Mouse (Mus musculus): ENCODE results near the gene Olfr173.

Gene Olfr173

DNA sequence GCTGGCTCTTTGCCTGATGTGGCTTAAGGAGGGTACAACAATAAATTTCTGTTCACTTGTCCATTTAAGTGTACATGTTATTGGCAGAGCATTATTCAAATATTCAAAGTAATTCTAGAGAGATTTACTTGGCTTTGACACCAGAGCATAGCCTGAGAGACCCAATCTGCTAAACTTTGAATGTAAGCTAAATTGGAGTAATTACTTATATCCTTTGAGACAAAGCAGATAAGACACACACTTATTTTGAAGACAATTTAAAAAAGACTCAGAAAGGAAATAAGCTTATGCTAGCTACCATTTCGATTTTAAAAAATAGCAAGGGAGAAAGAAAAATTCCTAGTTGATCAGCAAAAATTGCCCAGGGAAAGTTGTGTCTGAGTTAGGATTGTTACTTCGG is at the start of gene Olfr173:
TSS of gene Olfr173 (minus strand) at position 101 of the 400 bp plus-strand sequence.
- no peak for DNase-seq (ENCODE audit: low spot score)

DNA sequence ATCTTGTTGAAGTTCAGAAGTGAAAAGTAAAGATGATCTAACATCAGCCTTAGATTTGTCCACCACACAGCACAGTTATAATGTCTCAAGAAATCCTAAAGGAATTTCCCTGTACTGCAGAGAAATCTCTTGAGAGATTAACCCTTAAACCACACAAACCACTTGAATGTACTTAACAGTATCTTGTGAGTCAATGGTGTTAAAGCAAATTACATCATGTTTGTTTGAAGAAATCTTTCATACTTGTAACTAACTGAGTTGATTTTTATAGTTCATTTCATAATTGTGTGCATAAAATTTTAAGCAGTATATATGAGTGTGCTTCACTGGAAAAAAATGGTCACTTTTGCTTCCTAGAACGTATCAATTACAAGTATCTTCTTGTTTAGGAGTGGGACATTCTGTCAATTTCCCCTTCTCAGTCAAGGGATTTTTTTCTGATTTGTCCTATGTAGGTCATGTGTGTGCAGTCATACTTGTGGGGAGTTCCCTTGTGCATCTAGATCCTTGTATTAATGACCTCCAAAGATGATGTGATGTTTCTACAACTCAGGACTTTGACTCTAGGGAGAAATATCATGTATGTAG is 26.8 kb upstream of the Olfr173 start, which contains the start of gene Olfr175-ps1:
TSS of gene Olfr175-ps1 (minus strand) at position 51 of the 588 bp plus-strand sequence.
- no peak for DNase-seq (ENCODE audit: low spot score)

DNA sequence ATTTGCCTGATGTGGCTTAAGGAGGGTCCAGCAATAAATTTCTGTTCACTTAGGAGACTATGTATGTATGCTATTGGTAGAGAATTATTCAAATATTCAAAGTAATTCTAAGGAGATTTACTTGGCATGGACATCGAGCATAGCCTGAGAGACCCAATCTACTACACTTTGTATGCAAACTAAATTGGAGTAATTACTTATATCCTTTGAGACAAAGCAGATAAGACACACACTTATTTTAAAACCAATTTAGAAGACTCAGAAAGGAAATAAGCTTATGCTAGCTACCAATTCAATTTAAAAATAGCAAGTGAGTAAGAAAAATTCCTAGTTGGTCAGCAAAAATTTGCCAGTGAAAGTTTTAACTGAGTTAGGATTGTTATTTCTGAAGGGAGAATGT is 37.0 kb downstream of the Olfr173 start, which contains the start of gene Olfr172:
TSS of gene Olfr172 (minus strand) at position 101 of the 400 bp plus-strand sequence.
- DNase-seq (ENCODE audit: low spot score) = no peak

DNA sequence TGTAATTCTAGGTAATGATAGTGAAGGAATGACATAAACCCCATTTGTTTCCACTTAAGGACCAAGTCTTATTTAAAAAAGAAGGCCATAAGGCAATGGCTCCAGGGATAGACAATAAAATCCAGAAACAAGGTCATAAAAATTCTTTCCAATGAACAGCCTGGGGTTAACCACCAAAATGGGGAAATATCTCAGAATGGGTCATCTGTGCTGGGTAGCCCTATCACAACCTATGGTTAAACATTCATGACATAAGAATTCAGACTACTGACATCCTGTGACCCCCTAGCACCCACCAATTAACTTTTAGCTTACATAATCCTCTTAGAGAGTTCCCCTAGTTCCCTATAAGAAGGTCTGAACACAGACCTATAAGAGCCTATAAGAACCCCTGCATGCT is 43.9 kb downstream of the Olfr173 start:
- DNase-seq (ENCODE audit: low spot score) = no peak

DNA sequence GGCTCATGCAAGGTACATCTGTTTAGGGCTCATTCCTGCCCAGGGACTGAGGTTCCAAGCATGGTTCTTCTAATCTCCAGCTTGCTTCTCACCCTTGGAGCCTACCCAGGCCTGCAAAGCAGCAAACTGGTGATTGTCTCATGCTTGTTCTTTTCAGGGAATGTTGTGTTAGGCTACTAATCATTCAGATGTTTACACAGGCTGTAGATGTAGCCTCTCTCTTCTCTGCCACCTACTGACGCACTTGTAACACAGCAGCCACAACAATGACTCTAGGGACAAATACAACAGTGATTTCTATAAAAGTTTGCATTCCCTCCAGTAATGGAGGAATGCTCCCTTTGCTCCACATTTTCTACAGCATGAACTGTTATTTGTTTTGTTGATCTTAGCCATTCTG is 48.8 kb downstream of the Olfr173 start:
- peak; percentile 53 for DNase-seq (ENCODE audit: low spot score)

GRCm38 (mm10) chr16:58746715-58747114 is 53.4 kb downstream of the Olfr173 start:
- DNase-seq (ENCODE audit: low spot score) = no peak
